Mouse (Mus musculus): ENCODE data around the gene Prkar1b.

- no peak for TF ChIP-seq EP300 (IDR thresholded peaks at IDR 0.05; ENCODE audit: low read depth)
- no peak for TF ChIP-seq CTCF (IDR thresholded peaks at IDR 0.05; ENCODE audit: low read depth)
These were observed 816 bp upstream of the Prkar1b start for GRCm38 (mm10) chr5:139150603-139151031.
